Mouse (Mus musculus) layer of hippocampus, adult 8-10 months (tissue): ENCODE results near the gene Nrap. TPM values are rescaled to one million over a fixed set of nuclear protein-coding genes. Genes with fewer than 3 reads are reported as not detected.
A peak's percentile ranks its signal among the peaks of the same experiment; 100 is the strongest.
"Not testable (repeated sequence)": the region's sequence is repeated elsewhere in the genome, so short reads cannot be mapped to it uniquely, and the experiment has no call there.

ENCODE experiments used
- DNase-seq, 2 experiments: peaks; one replicate each; pipeline ENCODE4 v3.0.0; 2022; ENCODE audit warnings: low spot score in 2 of 2
- total RNA-seq, 4 experiments: library from RNA; stranded (reverse); gene quantifications; 2 replicates each; pipeline ENCODE4 v1.2.4; 2022

Nrap gene
- under 1 TPM; 0.12 to 0.25 (median 0.23) TPM for total RNA-seq

DNA sequence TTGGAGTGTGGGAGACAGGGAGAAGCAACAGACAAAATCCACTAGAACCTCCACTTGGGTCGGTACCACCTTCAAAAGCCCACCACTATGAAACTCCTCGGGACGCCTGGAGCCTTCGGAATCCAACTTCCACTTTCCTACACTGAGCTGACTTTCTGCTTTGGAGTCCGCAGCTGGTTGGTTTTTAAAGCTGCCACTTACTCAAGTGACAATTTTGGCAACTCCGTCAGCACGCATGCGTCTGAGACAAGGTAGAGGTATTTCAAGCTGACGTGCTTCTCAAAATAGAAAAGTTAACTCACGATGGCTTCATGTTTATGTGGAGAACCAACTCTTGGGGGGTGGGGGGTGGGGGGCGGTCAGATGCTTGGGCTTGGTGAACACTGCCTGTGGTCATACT, at the start of gene Nrap:
TSS of gene Nrap (minus strand) at position 159 of the 400 bp plus-strand sequence.
- no peak for DNase-seq

DNA sequence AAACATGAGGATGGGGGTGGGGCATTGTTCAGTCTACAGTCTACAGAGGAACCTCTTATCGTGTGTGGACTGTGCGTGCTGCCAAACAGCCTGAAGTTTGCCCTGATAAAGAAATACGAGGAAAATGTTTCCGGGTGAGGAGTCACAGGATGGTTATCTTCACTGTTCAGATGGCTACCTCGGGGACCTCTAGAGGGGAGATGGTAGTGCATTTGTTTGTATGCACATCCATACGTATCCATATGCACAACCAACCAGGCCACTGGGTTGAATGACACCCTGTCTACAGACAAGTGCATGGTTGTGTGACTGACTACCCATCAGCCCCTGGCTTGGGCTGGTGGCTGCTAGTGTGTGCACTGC, 49.2 kb upstream of the Nrap start:
- DNase-seq, result no peak

DNA sequence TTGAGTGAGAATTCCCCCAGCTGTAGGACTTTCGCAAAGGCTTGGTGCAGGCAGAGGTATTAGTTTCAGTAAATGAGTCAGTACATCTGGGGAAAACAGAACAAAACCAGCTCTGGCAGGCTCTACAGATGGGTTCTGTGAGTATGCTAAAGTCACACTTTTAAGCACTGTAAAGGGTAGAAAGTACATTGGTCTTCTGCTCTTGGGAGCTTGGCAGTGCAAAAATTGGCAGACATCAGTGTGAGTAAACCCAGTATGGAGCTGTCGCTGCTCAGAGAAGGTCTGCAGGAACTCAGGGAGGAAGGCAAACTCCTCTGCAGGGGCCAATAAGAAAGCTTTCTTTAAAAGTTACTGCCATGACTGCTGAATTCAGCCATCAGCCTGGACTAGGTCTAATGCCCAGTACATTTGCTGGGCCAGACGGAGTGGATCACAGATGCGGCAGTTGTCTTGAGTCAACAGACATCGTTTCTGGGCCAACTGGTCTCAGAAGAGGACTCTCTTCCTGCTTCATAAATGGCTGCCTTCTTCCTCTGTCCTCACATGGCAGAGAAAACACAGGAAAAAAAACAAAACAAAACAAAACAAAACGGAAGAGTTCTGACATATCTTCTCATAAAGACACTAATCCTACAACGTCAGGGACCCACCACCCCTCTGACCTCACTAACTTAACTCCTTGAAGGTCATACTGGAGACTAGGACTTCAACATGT, 48.7 kb upstream of the Nrap start:
- no peak for DNase-seq

DNA sequence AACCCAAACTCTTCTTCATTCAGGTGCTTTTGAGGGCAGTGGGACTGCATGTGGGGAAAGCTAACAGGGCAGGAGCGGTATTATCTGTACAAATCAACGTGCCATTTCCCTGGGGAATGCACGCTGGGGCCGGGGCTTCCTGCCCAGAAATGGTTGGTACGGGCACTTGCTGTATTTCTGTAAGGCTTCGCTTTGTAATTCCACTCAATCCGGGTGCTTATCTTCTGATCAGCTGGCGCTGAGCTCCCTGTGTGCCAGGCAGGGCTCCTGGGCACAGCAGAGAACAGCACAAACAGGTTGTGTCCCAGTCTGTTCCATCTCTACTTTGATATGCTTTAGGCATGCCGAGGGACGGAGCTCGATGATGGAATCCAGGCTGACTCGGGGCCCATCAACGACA, 46.5 kb upstream of the Nrap start:
- DNase-seq, result peak in 1 of 2 experiments; percentile 33

DNA sequence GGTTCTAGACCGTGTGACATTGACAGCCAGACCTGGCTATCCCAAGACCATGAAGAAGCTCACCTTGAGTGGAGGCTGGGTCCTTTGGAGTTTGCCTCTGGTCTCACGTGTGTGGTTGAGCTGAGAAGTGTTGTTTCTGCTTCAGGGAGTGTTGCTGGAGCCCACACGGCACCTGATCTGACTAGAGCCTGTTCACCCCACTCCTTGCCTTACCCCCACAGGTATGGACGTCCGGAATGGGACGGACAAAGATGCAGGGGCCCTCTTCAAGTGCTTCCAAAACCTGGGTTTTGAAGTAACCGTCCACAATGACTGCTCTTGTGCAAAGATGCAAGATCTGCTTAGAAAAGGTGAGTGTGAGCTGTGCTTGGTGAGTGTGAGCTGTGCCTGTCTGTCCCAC, 43.7 kb upstream of the Nrap start:
- no peak for DNase-seq

DNA sequence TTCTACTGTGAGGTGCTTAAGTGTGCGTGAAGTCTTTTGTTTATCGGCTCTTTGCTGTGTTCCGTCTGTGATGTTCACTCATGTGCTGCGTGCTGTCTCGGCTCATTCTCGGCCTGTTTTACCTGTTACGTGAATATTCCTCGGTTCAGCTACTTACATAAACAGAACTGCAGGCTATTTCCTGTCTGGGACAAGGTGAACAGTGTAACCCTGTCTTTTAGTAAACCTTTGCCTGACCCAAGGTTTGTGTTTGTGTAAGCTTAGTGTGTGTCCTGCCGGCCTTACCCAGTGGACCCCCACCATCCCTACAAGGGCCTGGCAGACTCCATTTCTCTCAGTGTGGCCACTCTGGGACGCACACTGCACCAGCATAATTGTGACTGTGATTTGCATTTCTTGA, 42.9 kb upstream of the Nrap start:
- DNase-seq, result no peak

DNA sequence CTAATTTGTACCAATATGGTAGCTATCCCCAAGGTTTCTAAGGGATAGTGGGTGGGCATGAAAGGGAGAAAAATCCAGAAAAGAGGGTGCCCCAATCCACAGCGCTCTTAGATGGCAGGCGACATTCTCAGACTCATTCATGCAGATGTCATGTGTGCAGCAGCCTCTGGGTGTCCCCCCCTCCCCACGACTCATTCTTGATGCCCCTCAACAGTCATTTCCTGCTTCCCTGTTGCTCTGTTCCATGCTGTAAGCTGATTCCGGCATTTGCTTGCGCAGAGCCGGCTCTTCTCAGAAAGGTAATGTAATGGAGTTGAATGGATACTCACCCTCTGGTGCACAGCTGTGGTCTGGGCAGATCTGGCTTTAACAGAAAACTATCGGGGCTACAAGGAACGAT, 40.5 kb upstream of the Nrap start:
- no peak for DNase-seq

DNA sequence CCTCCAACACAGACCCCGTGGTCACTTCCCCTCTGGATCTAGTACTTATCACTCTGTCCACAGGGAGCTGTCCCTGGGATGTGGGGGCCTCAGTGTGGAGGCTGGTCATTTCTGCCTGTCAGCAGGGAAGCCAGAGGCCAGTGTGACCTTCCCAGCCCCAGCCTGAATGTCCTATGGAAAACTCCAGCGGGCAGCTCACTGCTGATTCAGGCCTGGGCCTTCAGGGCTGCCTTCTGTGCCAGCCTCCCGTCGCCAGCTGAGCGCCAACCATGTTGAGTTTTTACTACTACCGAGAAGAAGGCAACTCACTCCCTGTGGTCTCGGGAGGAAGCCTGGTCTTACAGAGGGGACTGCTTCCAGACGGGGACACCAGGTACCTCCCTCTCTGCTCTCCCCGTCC, 35.7 kb upstream of the Nrap start:
- no peak for DNase-seq

DNA sequence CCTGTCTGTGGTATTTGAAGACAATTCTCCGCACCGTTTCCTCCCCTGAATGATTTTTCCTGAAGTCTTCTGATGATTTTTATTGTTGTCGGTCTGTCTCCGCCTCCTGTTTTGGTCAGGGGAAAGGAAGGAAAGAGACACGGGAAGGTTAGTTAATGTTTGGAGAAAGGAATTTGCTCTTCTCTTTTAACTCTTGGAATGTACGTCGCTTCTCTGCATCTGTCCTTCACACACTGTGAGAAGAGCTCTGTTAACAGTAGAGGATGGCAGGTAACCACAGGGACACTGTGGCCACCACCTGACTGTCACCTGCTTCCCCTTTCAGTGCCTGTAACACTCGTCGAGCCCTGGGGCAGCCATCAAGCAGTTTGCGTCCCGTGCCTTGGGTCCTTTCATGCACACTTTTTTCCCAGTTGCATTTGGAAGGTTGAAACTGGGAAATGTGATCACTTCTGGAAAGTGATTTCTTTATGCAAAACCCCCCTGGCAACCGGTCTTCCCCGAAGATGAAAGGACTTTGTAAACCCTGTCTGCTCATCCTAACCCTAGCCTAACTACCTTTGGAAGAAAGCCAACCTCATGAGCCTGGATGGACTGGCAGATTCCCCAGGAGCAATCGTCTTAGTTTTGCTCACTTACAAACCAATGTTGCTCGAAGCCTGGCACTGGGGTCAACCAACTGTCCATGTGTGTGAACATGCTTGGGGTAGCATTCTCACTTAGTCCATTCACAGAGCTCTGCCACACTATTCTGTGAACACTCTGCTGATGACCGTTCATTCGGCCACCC, 35.0 kb upstream of the Nrap start:
- DNase-seq, result no peak

DNA sequence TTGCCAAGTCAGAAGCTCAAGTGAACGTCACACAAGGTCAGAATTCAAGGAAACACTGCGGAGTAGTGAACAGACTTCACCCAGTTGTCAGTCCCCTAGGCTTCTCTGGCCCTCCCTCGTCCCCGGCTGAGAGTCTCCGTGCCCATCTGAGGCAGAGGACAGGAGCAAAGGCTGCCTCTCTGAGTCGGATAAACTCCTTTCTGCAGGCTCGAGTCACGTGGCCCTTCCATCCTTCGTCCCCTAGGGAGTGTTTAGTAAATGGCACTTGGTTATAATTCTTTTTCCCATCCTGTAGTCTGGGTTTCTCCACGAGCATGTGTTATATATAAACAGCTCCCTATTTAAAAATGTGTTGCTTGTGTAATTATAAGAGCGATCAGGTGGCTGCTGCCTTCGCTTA, 33.5 kb upstream of the Nrap start:
- no peak for DNase-seq

DNA sequence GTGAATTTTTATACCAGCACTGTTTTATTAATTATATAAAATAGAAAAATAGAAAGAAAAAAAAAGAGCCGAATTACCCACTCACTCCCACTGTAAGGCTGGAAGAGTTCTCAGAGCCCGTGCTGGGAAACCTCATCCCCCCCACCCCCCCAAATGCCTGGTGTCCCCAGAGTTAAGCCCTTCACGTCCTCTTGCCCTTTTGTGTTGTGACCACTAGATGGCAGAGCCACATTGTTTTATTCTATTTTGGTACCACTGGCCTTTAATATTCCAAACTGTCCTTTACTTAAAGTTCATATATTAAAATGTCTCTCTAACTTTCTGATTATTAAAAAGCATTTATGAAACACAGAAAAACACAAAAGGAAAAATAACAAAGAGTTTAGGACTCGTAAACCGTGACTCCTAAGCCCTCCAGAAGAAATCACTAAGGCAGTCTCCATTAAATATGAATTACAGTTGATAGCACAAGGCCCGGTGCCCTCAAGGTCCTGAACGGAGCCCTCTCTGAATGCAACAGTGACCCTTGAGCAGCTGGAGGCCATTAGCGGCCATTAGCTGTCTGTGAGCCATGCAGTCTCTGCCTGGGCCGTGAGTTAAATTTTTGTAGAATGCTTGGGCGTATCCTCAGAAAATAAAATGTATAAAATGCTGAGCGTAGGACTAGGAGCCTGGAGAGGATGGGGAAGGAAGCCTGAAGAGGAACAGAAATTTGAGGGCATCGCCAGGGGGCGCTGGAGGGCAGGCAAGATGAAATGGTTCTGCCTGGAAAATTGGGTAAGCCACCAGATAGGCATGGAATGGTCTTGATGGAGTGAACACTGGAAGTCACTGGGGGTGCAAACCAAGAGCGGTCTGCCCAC, 32.9 kb upstream of the Nrap start:
- peak; percentile 82 to 95 for DNase-seq

DNA sequence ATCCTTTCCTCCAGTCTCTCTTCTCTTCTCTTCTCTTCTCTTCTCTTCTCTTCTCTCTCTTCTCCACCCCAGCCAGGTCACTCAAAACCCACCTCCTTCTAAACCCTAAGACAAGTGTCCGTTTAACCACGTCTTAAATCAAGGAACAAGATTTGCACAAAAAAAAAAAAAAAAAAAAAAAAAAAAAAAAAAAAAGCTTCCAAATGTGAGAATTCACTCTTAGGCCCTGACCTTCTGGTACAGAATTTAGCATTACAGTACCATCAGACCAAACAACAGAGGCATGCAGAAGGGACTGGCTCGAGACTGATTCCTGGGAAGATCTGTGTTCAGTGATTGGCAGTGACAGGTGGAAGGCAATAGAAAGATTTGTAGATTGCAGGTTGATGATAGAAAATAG, 30.5 kb upstream of the Nrap start:
- no peak for DNase-seq

DNA sequence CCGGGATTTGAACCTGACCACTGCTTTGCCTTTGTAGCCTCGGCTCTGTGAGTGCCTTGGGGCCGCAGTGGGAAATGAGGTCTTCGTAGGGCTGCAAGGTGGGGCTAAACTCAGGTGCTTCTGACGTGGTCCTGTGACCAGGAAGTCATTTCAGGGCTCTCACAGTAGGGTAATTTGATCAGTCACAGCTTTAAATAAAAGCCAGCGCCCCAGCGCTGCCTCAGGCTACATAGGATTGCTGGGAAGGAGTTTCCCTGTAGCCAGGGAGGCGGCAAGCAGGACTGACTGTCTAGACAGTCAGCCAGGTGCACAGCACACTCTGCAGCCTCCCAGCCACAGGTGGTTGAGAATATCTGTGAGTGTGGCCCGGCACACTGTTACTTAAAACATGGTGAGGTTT, 29.6 kb upstream of the Nrap start:
- no peak for DNase-seq

DNA sequence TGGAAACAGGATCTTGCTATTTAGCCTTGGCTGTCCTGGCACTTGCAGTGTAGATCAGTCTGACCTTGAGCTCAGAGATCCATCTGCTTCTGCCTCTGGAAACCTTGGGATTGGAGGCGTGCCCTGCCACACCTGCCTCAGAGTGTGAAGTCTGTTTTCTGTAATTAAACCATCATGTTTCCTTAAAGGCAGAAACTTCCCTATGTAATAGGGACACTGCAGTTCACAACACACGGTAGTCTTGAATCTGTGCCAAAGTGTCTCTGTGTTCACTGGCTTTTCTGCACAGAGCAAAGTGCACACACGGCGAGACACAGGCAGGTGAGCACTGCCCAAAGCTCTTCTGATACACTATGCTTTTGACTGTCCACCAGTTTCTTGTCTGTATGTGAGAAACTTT, 28.6 kb upstream of the Nrap start:
- DNase-seq, result no peak

DNA sequence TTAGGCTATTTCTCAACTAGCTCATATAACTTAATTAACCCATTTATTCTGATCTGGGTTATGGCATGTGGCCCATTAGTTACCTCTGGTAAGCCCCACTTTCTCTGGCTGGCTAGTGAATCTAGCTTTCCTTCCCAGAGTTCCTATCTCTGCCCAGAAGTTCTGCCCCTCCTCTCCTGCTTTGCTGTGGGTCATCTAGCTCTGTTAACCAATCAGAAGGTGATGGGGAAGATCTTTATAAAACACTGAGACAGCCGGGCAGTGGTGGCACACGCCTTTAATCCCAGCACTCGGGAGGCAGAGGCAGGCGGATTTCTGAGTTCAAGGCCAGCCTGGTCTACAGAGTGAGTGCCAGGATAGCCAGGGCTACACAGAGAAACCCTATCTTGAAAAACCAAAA, 20.0 kb upstream of the Nrap start:
- not testable (repeated sequence) for DNase-seq

DNA sequence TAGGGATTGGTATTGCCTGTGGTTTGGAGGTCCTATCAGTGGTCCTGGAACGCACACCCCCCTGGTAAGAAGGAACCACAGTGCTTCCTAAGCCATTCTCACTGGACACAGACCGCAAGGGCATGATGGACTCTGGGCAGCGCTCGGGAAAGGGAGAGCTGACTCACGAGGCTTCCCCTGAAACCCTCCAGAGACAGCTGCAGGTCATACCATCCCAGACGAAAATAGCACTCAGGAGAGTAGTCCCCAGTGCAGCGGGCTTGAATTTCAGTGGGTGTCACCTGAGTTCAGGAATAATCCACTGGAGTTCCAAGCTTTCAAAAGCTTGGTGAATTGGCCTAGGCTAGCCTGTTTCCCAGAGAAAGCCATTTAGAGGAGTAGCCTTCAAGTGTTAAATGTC, 16.7 kb upstream of the Nrap start:
- DNase-seq, result no peak

DNA sequence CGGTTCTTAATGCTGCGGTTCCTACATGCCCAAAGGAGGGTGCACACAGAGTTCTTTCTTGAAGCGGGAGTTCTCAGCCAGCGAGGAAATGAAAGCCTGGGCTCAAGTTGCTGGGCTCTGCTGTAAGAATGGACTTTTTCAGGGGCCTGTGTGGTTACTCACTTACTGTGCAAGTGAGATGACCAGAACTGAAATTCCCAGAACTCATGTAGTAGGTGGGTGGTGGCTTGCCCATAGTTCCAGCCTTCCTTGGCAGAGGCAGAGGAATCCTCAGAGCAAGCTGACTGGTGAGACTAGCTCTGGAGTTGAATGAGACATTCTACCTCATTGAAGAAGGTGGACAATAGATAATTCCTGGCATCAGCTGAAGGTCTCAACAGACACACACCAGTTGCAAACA, 16.0 kb upstream of the Nrap start:
- no peak for DNase-seq

DNA sequence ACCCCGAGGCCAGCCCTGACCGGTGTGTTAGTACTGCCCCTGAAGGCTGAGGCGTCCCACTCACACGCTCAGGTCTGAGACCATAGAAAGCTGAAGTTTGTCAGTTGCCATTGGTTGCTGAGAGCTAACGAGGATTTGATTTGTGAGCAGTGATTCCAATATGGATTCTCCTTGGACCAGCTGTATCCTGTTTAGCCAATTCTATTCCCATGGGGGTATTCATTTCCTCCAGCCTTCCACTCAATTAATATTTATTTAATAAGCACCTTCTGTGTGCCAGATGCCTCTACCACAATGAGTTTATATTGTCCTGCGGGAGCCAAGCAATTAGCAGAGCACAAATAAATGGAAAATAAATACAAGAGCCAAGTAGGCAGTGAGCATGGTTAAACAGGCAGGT, 12.0 kb upstream of the Nrap start:
- no peak for DNase-seq

DNA sequence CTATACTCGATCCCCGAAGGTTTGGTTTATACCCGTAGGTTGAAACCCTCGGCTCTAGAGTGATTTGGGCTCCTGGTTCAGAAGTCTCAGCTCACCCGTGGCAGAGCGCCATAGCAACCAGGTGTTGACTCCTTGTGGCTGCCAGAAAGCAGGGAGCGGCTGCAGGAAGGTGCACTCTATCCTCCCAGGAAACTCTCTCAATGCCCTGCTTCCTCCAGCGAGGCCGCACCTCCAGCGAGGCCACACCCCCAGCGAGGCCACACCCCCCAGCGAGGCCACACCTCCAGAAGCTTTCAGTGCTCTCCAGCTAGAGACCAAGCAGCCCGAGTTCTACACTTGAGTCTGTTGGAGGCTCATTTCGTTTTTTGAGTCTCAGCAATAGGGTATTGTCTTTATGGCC, 10.4 kb upstream of the Nrap start:
- DNase-seq, result no peak

DNA sequence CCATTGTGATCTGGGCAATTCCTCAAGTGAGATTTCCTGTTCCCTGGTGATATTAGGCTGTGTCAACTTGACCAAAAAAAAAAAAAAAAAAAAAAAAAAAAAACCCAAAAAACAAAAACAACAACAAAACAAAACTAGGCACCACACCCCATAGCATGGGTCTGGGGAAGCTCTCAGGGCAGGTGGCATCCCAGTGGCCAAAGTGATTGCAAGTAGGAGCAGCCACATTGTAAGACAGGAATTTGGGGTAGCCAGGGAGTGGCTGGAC, 8.6 kb upstream of the Nrap start:
- no peak for DNase-seq

DNA sequence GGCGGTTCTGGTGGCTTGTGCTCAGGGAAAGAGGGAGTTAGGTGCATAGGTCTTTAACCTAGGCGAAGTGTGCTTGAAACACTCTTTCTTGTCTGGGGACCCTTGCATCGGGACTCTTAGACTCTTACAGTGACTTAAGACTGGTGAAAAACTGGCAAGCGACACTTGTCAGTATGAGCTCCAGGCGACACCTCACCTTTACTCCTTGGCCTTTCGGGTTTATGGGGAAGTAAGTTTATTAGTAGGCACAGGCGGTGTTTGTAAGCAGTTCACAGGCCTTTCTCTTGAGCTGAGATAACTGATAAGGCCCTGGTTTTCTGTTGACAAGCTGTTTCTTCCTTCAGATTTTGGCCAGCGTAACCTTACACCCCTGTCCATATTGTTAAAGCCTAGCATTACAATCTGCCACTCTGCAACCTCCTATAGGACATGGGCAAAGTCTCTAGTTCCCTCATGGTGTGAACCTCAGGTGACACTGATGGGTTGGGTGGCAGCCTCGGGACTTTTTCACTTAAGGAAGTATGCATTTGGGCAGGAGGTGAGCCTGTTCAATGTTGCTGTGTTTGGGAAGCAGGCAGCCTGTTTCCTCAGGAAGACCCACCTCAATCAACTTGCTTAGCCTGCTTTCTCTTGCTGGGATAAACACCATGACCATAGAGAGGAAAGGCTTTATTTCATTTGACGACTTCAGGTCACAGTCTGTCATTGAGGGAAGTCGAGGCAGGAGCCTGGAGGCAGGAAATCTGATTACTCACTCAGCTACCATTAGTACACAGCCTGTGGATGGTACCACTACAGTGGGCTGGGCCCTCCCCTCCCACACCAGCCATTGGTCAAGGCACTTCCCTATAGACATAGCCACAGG, 8.1 kb upstream of the Nrap start:
- no peak for DNase-seq
